Mouse (Mus musculus) liver, embryonic 15.5 days (tissue): ENCODE results near the gene Sorbs1. TPM values are rescaled to one million over a fixed set of nuclear protein-coding genes. Genes with fewer than 3 reads are reported as not detected.
A peak's percentile ranks its signal among the peaks of the same experiment; 100 is the strongest.

Experiments used
- ATAC-seq: fragments of 200-750 bp; cut with Nextera tagmentation; 2 replicates; pipeline ENCODE4 v1.8.0; 2017; ENCODE audit warnings: moderate number of reproducible peaks, mild to moderate bottlenecking, moderate library complexity; ENCODE audit not compliant: insufficient read depth
- H3K27ac ChIP-seq: fragments of 300-500 bp; sonication (generic); replicated peaks from 2 replicates; pipeline ENCODE4 v1.5.1; 2015; ENCODE audit warnings: mild to moderate bottlenecking, inconsistent platforms
- H3K27me3 ChIP-seq: fragments of 300-500 bp; sonication (generic); 2 replicates; pipeline ENCODE4 v1.6.1; 2015; ENCODE audit warnings: mild to moderate bottlenecking, inconsistent platforms
- H3K36me3 ChIP-seq: fragments of 300-500 bp; sonication (generic); replicated peaks from 2 replicates; pipeline ENCODE4 v1.6.1; 2015; ENCODE audit warnings: moderate library complexity, mild to moderate bottlenecking, inconsistent platforms
- H3K4me1 ChIP-seq: fragments of 300-500 bp; sonication (generic); replicated peaks from 2 replicates; pipeline ENCODE4 v1.6.1; 2015; ENCODE audit warnings: inconsistent platforms
- H3K4me2 ChIP-seq: fragments of 300-500 bp; sonication (generic); 2 replicates; pipeline ENCODE4 v1.6.1; 2015; ENCODE audit warnings: moderate library complexity, mild to moderate bottlenecking, inconsistent platforms
- H3K4me3 ChIP-seq: fragments of 300-500 bp; sonication (generic); replicated peaks from 2 replicates; pipeline ENCODE4 v1.5.1; 2015; ENCODE audit warnings: mild to moderate bottlenecking, inconsistent platforms
- H3K9ac ChIP-seq: fragments of 300-500 bp; sonication (generic); 2 replicates; pipeline ENCODE4 v1.6.1; 2015; ENCODE audit warnings: moderate library complexity, mild to moderate bottlenecking, inconsistent platforms
- H3K9me3 ChIP-seq: fragments of 300-500 bp; sonication (generic); replicated peaks from 2 replicates; pipeline ENCODE4 v1.6.1; 2016; ENCODE audit warnings: inconsistent platforms
- WGBS: fragments of 180-500 bp; shearing (Covaris S2); methylation state at CpG from one replicate; pipeline ENCODE4 v1.1.7; 2015; ENCODE audit warnings: mixed read lengths; ENCODE audit not compliant: insufficient replicate concordance; 5-methylcytosine and 5-hydroxymethylcytosine counted together
- polyA plus RNA-seq: library from polyadenylated mRNA; unstranded; fragments of >200 nt; fragmentation: Nextera tagmentation; extraction: Ambion mirVana; gene quantifications from 2 replicates; pipeline ENCODE4 v1.2.1, GENCODE M21; 2015

Gene Sorbs1
- polyA plus RNA-seq, 1 experiment from 2014 or later = 34.9 TPM

DNA sequence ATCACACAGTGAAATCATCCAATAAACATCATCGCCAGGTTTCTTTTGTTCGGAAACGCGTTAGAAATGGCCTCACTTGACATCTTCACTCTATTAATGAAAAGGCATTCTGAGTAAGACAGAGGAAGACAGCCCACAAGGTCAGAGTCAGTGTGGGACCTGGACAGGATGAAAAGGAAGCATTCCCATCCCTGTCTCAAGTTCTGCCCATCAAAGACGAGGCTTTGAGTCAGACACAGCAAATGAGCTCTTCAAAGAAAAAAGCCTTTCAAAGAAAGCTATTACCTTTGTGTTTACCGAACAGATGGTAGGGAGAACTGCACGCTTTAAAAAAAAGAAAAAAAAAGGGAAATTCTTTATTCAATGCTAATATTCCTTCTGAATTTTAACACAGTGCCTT is 92.5 kb downstream of the Sorbs1 start:
- Histone ChIP-seq H3K4me2 (no peak overlapping the region), H3K9ac (no peak overlapping the region), H3K27me3 (no peaks in the 10 kb centered on the region), H3K9me3 (no peaks in the 10 kb centered on the region), H3K27ac (no peak overlapping the region), H3K36me3 (no peaks in the 10 kb centered on the region), H3K4me3 (no peak overlapping the region), H3K4me1 (0 out of 2 replicates have a peak, but pooled peaks cover 6% of the 10 kb centered on the region)
- WGBS = 85% methylated on average over 7 of the region's 7 CpGs
- ATAC-seq = no peak

DNA sequence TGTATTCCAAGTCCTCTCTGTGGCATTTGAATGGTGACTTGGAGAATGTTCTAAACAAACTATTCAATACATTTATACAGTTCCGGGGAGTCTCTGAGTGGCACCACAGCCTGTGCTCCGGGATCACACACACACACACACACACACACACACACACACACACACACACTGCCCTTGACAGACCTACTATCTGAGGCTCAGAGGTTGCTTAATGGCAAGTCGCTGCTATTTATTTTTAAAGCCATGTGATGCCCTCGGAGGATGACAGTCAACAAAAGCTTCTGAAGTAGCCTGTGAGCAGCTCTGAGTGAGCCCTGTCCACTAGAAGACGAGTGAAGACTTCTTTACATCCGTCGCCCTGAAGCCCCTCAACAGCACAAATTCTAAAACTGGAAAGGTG is 94.3 kb downstream of the Sorbs1 start:
- ATAC-seq = no peak; the same call in 1 of the 2 replicates
- Histone ChIP-seq H3K4me1 (peaks cover 15% of the 10 kb centered on the region; the same call in 1 of the 2 replicates), H3K4me3 (no peak overlapping the region), H3K9me3 (no peaks in the 10 kb centered on the region), H3K27ac (no peak overlapping the region), H3K9ac (no peak overlapping the region), H3K27me3 (no peaks in the 10 kb centered on the region), H3K36me3 (no peaks in the 10 kb centered on the region), H3K4me2 (no peak overlapping the region)
- 69% methylated on average over 7 of the region's 7 CpGs for WGBS

DNA sequence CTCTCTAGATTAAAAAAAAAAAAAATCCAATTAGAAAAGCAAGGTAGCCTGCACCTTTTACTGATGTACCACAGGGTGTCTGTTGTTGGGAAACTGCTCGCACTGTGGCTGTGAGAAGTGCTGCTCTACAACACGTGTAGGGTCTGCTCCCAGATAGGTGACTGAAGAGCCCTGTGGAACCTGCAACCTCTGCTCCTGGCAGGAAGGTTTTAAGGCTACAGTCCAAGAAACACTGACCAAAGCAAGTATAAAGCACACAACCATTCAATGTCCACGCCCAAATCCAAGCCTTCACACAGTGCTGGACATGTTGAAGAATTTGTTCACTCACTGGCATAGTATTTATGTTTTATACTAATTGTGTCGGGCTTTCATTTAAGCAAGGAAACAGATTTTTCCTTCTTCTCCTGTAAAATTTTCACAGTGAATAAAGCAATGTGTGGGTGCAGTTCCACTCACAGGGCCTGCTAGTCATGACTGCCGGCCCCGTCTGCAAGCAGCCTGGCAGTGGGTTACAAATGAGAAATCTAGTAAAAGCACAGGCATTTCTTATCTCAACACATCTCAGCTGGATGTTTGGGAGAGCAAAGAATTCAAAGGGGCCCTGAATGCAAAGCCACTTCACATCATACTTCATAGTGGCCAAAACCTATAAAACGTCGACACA is 96.3 kb downstream of the Sorbs1 start:
- H3K9me3 ChIP-seq = no peaks in the 10 kb centered on the region
- WGBS = 75% methylated on average over 8 of the region's 8 CpGs
- peaks cover 15% of the 10 kb centered on the region; the same call in 1 of the 2 replicates for H3K4me1 ChIP-seq
- H3K4me3 ChIP-seq = no peak overlapping the region
- no peak for ATAC-seq
- H3K27ac ChIP-seq = no peak overlapping the region
- no peak overlapping the region for H3K4me2 ChIP-seq
- no peaks in the 10 kb centered on the region for H3K36me3 ChIP-seq
- no peak overlapping the region for H3K9ac ChIP-seq
- H3K27me3 ChIP-seq = no peaks in the 10 kb centered on the region

DNA sequence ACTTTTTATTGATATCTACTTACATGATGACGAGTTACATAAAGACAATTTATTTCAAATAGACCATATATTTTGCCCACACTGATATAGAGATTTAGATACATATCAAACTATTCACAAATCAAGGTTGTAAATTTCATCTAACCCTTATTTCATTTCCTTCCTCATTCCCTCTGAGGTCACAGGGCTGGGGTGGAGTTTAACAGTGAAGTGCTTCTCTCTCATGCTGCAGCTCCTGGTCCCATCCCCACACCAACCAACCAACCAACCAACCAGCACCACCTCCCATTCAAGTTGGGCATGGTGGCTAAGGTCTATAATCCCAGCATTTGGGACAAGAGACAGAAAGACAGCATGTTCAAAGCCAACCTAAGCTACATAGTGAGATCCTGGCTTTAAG is 97.9 kb downstream of the Sorbs1 start:
- Histone ChIP-seq H3K9me3 (no peaks in the 10 kb centered on the region), H3K4me2 (no peak overlapping the region), H3K27me3 (no peaks in the 10 kb centered on the region), H3K27ac (no peak overlapping the region), H3K9ac (no peak overlapping the region), H3K4me3 (no peak overlapping the region), H3K36me3 (no peaks in the 10 kb centered on the region), H3K4me1 (peaks cover 15% of the 10 kb centered on the region; the same call in 1 of the 2 replicates)
- ATAC-seq = no peak
- 67% methylated on average over 1 of the region's 1 CpGs for WGBS

DNA sequence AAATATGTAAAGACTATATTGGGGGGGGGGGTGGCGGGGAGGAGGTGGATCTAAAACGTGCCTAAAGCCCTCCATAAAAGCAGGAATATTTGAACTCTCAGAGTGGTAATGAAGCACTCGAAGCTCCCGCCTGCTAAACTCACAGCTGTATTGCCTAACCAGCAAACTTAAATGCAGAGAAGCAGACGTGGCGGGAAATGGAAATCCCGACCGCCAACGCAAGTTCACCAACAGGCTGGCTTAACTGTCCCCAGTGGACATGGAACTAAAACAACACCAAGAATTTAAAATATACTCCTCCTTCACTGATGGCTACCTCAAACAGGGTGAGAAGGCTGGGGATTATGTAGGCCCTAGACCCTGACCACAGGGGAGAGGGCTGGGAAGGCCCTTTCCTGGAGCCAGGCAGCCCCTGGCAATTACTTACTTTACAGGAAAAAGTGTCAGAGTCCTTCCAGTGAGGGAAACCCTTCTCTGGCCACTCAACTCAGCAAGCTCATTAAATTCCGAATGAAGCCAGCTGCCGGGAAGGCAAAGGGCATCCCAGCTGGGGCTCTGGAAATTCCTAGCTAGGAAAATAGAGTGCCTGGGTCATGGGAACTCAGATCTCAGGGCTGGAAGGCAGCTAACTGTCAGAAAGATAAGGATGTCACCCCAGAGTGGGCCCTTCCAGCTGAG is 98.6 kb downstream of the Sorbs1 start:
- peak overlapping the region; percentile 80 for H3K27ac ChIP-seq
- no peaks in the 10 kb centered on the region for H3K36me3 ChIP-seq
- no peaks in the 10 kb centered on the region for H3K27me3 ChIP-seq
- no peak overlapping the region for H3K9ac ChIP-seq
- peak overlapping the region; percentile 3; the same call in 1 of the 2 replicates for H3K4me2 ChIP-seq
- 60% methylated on average over 11 of the region's 11 CpGs for WGBS
- H3K9me3 ChIP-seq = no peaks in the 10 kb centered on the region
- H3K4me3 ChIP-seq = no peak overlapping the region
- ATAC-seq = 0 out of 2 replicates have a peak, but pooled peaks have one; percentile 13
- H3K4me1 ChIP-seq = peaks cover 17% of the 10 kb centered on the region

DNA sequence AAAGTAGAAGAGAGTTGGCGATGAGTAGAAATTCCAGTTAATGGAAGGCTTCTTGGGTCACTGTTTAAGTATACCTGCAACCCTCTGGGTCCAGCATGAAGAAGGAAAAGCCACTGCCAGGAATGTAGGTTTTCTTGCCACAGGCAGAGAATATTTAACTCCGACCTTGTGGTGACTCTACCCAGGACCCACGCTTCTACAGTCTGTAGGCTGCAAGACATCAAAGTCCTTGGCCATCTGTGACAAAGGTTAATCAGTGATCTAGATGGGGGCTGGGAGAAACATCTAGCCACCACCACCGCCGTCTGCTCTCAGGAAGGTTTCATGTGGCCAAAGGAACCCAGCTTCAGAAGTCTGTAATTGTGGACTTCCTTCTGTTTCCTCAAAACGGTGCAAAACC is 99.2 kb downstream of the Sorbs1 start:
- Histone ChIP-seq H3K9ac (no peak overlapping the region), H3K36me3 (no peaks in the 10 kb centered on the region), H3K27me3 (no peaks in the 10 kb centered on the region), H3K4me1 (peaks cover 23% of the 10 kb centered on the region), H3K9me3 (no peaks in the 10 kb centered on the region), H3K27ac (peak overlapping the region; percentile 80), H3K4me2 (no peak overlapping the region), H3K4me3 (no peak overlapping the region)
- ATAC-seq = peak; percentile 54
- 45% methylated on average over 6 of the region's 6 CpGs for WGBS

DNA sequence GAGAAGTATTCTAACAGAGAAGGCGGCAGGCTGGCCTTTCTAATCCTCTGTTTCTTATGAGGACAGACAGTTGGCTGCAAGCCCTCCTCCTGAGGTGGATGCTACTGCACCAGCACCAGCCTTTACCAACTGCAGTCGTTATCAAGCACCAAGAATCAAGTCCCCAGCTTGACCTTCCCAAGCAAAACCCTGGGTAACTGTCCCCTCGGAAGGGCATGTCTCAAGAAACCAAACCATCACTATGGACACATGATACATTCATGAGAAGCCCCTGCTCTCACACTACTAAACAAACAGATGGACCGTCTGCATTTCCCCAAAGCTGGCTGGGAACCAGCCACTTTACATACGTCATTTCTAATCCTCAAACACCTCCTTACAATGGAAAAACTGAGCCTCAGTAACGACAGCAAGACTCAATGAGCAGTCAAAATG is 102.2 kb downstream of the Sorbs1 start:
- 69% methylated on average over 6 of the region's 6 CpGs for WGBS
- H3K9ac ChIP-seq = no peak overlapping the region
- H3K4me1 ChIP-seq = peaks cover 18% of the 10 kb centered on the region
- H3K36me3 ChIP-seq = no peaks in the 10 kb centered on the region
- ATAC-seq = no peak
- no peak overlapping the region for H3K4me3 ChIP-seq
- no peaks in the 10 kb centered on the region for H3K9me3 ChIP-seq
- H3K27ac ChIP-seq = no peak overlapping the region
- H3K27me3 ChIP-seq = no peaks in the 10 kb centered on the region
- no peak overlapping the region for H3K4me2 ChIP-seq

DNA sequence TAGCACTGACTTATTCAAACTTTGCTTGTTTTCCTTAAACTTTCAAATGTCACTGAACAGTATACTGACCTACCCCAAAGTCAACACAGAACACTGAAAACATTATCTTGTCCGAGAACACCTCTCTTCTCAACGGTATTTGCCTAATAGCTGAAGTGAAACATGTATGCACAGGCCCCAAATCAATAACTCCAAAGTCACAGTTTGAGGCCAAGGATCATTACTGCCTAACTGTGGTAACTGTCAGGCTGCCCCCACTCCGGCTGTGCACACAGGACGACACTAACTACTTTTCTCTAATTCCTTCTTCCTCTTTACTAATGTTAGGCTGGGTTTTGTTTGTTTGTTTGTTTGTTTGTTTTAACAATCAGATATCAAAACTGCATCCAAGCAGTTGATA is 103.1 kb downstream of the Sorbs1 start:
- ATAC-seq = peak; percentile 56
- no peaks in the 10 kb centered on the region for H3K9me3 ChIP-seq
- H3K9ac ChIP-seq = no peak overlapping the region
- H3K4me1 ChIP-seq = peaks cover 21% of the 10 kb centered on the region
- WGBS = 60% methylated on average over 4 of the region's 4 CpGs
- H3K4me3 ChIP-seq = no peak overlapping the region
- no peaks in the 10 kb centered on the region for H3K36me3 ChIP-seq
- H3K27me3 ChIP-seq = no peaks in the 10 kb centered on the region
- peak overlapping the region; percentile 77 for H3K27ac ChIP-seq
- no peak overlapping the region for H3K4me2 ChIP-seq

DNA sequence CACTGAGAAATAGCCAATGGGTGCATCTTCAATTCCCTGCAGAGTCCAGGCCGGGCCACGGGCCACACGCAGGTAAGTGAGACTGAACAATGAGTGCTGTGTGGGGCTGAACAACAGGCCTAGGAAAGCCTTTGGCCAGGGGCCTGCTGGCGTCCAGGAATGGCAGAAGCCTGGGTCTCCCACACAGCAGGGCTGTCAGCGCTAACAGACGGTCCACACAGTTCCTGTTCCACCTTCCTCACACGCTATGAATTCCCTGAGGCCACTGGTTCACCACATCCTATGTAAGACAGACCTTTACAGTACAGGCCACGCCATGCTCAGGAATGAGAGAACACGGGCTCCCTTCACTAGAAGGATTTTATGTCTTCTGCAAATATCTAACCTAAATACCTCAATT is 103.5 kb downstream of the Sorbs1 start:
- WGBS = 51% methylated on average over 9 of the region's 9 CpGs
- H3K9ac ChIP-seq = no peak overlapping the region
- H3K9me3 ChIP-seq = no peaks in the 10 kb centered on the region
- no peaks in the 10 kb centered on the region for H3K36me3 ChIP-seq
- peak overlapping the region; percentile 77 for H3K27ac ChIP-seq
- H3K4me2 ChIP-seq = no peak overlapping the region
- no peaks in the 10 kb centered on the region for H3K27me3 ChIP-seq
- H3K4me3 ChIP-seq = no peak overlapping the region
- H3K4me1 ChIP-seq = peaks cover 21% of the 10 kb centered on the region
- ATAC-seq = no peak

DNA sequence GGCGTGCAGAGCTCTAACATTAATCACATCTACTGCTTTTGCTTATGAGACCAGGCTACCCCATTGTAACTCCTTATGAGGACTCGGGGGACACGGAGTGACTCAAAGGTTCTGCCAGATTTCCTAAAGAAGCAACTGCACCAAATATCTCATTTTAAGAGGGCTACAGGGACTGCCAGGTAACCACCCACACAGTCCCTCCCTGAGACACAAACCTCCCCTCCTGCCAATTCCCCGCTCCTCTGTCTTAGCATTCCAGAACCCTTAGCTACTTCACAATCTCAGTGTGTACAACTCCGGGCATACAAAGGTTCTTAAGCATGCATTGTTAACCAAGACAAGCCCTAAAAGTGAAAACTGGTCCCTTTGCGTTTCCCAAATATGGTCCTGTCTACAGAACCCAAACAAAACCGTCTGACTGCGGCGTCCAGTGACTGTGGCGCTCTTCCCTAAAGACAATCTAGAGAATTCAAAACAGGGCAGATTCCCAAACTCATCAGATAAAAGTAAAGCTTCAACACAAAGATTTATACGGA is 104.0 kb downstream of the Sorbs1 start:
- no peak for ATAC-seq
- Histone ChIP-seq H3K4me2 (no peak overlapping the region), H3K9ac (no peak overlapping the region), H3K4me3 (no peak overlapping the region), H3K9me3 (no peaks in the 10 kb centered on the region), H3K27me3 (no peaks in the 10 kb centered on the region), H3K27ac (peak overlapping the region; percentile 77), H3K4me1 (peaks cover 18% of the 10 kb centered on the region), H3K36me3 (no peaks in the 10 kb centered on the region)
- WGBS = 86% methylated on average over 11 of the region's 11 CpGs

DNA sequence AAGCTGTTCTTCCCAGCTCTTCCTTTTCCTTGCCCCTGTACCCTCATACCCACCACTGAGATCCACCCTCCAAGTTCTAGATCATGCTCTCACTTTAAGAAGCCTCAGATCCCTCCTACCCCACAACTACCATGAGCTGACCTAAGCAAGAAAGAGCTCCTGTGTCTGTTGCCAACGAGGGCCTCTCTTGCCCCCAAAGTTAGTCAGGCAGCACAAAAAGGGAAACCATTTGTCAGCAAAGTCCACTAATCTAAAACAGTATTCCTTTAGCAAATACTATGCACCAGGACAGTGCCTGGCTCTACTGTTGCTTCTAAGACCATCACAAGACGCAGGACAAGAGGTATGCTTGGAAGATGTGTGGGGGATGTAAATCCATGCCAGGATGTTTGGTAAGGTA is 106.4 kb downstream of the Sorbs1 start:
- Histone ChIP-seq H3K9ac (no peak overlapping the region), H3K27ac (no peak overlapping the region), H3K4me2 (no peak overlapping the region), H3K27me3 (no peaks in the 10 kb centered on the region), H3K4me3 (no peak overlapping the region), H3K36me3 (no peaks in the 10 kb centered on the region), H3K9me3 (no peaks in the 10 kb centered on the region), H3K4me1 (peaks cover 18% of the 10 kb centered on the region)
- no peak for ATAC-seq
- WGBS = 64% methylated on average over 2 of the region's 2 CpGs
